ENCODE assay signal across 8 mouse cellular contexts in the genomic region with DNA sequence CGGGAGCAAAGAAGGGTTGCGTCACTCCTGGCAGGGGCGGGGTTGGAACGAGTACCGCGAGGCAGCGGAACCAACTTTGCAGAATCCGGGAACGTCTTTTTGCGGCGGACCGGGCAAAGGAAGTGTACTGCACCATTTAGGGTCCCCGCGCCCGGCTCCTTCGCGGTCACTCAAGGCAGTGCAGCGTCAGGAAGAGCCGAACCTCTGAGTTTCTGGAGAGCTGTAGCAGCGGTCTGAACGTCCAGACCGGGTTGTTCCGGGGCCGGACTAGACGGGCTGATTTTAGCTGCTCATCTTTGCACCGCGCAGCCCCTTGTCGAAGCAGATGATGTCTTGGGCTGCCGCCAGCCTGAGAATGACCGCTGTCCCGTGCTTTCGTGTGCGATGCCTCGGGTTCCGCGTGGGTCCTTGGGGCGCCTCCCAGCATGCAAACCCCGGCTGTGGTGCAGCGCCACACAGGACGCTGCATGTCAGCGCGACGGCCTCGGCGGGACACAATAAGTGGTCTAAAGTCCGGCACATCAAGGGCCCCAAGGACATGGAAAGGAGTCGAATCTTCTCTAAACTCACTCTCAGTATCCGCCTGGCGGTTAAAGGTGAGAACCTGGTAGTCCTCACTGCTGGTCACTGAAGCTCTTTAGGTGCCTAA. TPM values are rescaled to one million over a fixed set of nuclear protein-coding genes. Genes with fewer than 3 reads are reported as not detected.
A peak's percentile ranks its signal among the peaks of the same experiment; 100 is the strongest.
DNase-seq lines count a peak whose midpoint lies in the region; ATAC-seq and TF ChIP-seq lines count a peak whose summit lies in the region.

A gene (plus strand): TSS at position 139 of the 649 bp plus-strand sequence.

- H3K36me3 ChIP-seq in embryonic facial prominence, embryonic 15.5 days, result peaks cover 11% of the 10 kb centered on the region; the same call in 1 of the 2 replicates
- H3K36me3 ChIP-seq in limb, embryonic 14.5 days (ENCODE audit: control insufficient read depth, insufficient read depth, low read length), result no peaks in the 10 kb centered on the region
- H3K36me3 ChIP-seq in midbrain, postnatal 0 days (ENCODE audit: insufficient read depth, low read length), result no peaks in the 10 kb centered on the region

- peak; percentile 15; the same call in 1 of the 2 replicates for TF ChIP-seq CTCF in bone marrow, adult 2 months (IDR thresholded peaks at IDR 0.05; ENCODE audit: control insufficient read depth, insufficient read depth, low read length)
- peak; percentile 59 for TF ChIP-seq CTCF in midbrain, postnatal 0 days (IDR thresholded peaks at IDR 0.05)

- DNase-seq in 416B (ENCODE audit: low read depth), result peak; percentile 96
- DNase-seq in heart, adult 8-10 months (ENCODE audit: low spot score), result peak; percentile 96
- DNase-seq in kidney, adult 9 months, result peak; percentile 98
- DNase-seq in limb, embryonic 14.5 days (ENCODE audit: low spot score), result peak; percentile 95
- DNase-seq in midbrain, postnatal 0 days (ENCODE audit: low spot score), result peak; percentile 97
- peak; percentile 83 to 90 for DNase-seq in spleen, postnatal 14 days (ENCODE audit: low spot score in 2 of 2)

- H3K27ac ChIP-seq in bone marrow, adult 2 months (ENCODE audit: control insufficient read depth, insufficient read depth, low read depth, low read length, poor library complexity), result peak within 1 kb of the TSS; percentile 92
- H3K27ac ChIP-seq in embryonic facial prominence, embryonic 15.5 days (replicated peaks), result peak within 1 kb of the TSS; percentile 92
- peak within 1 kb of the TSS; percentile 78 for H3K27ac ChIP-seq in limb, embryonic 14.5 days (replicated peaks; ENCODE audit: low read depth, low read length)
- peak within 1 kb of the TSS; percentile 64 for H3K27ac ChIP-seq in midbrain, postnatal 0 days (ENCODE audit: low read depth, low read length)

- ATAC-seq in embryonic facial prominence, embryonic 15.5 days (ENCODE audit: insufficient number of reproducible peaks, low FRiP score, low TSS enrichment, low read depth), result peak; percentile 92
- ATAC-seq in limb, embryonic 14.5 days (ENCODE audit: low FRiP score, low read depth), result peak; percentile 97
- ATAC-seq in midbrain, postnatal 0 days (ENCODE audit: low FRiP score), result peak; percentile 96

- peak within 1 kb of the TSS; percentile 56 for H3K9ac ChIP-seq in embryonic facial prominence, embryonic 15.5 days
- peak within 1 kb of the TSS; percentile 89 for H3K9ac ChIP-seq in limb, embryonic 14.5 days (ENCODE audit: low read depth, low read length, severe bottlenecking)
- H3K9ac ChIP-seq in midbrain, postnatal 0 days (replicated peaks; ENCODE audit: low read length, poor library complexity, severe bottlenecking), result peak within 1 kb of the TSS; percentile 58

- peak within 1 kb of the TSS; percentile 91 for H3K4me2 ChIP-seq in embryonic facial prominence, embryonic 15.5 days (replicated peaks)
- H3K4me2 ChIP-seq in limb, embryonic 14.5 days (replicated peaks; ENCODE audit: low read depth, low read length, severe bottlenecking), result peak within 1 kb of the TSS; percentile 88
- H3K4me2 ChIP-seq in midbrain, postnatal 0 days (ENCODE audit: low read depth, low read length, poor library complexity, severe bottlenecking), result peak within 1 kb of the TSS; percentile 84

- TF ChIP-seq POLR2A in bone marrow, adult 2 months (IDR thresholded peaks at IDR 0.05; ENCODE audit: borderline replicate concordance, control insufficient read depth, low read depth, low read length), result peak; percentile 68; the same call in 1 of the 2 replicates
- TF ChIP-seq POLR2A in limb, embryonic 14.5 days (IDR thresholded peaks at IDR 0.05; ENCODE audit: borderline replicate concordance, extremely low read depth, insufficient read depth, insufficient read length), result peak; percentile 47; the same call in 1 of the 2 replicates

- peak within 1 kb of the TSS; percentile 96 for H3K4me3 ChIP-seq in bone marrow, adult 2 months (replicated peaks; ENCODE audit: control insufficient read depth, low read depth, low read length)
- H3K4me3 ChIP-seq in embryonic facial prominence, embryonic 15.5 days (replicated peaks), result peak within 1 kb of the TSS; percentile 70
- H3K4me3 ChIP-seq in limb, embryonic 14.5 days (replicated peaks; ENCODE audit: low read length), result peak within 1 kb of the TSS; percentile 94
- H3K4me3 ChIP-seq in midbrain, postnatal 0 days (ENCODE audit: low read depth, low read length), result peak within 1 kb of the TSS; percentile 41

- no peaks in the 10 kb centered on the region for H3K9me3 ChIP-seq in embryonic facial prominence, embryonic 15.5 days (replicated peaks)
- H3K9me3 ChIP-seq in limb, embryonic 14.5 days (ENCODE audit: control insufficient read depth, low read length), result no peaks in the 10 kb centered on the region
- no peaks in the 10 kb centered on the region for H3K9me3 ChIP-seq in midbrain, postnatal 0 days (ENCODE audit: low read length)

- H3K27me3 ChIP-seq in embryonic facial prominence, embryonic 15.5 days, result no peaks in the 10 kb centered on the region
- H3K27me3 ChIP-seq in limb, embryonic 14.5 days (ENCODE audit: control insufficient read depth, insufficient read depth, low read length), result no peaks in the 10 kb centered on the region
- H3K27me3 ChIP-seq in midbrain, postnatal 0 days (ENCODE audit: insufficient read depth, low read length), result no peaks in the 10 kb centered on the region

- peaks cover 2% of the 10 kb centered on the region; the same call in 1 of the 2 replicates for H3K4me1 ChIP-seq in bone marrow, adult 2 months (ENCODE audit: control insufficient read depth, insufficient read depth, low read length)
- H3K4me1 ChIP-seq in embryonic facial prominence, embryonic 15.5 days, result 0 out of 2 replicates have a peak, but pooled peaks cover 9% of the 10 kb centered on the region
- no peaks in the 10 kb centered on the region; the same call in 1 of the 2 replicates for H3K4me1 ChIP-seq in limb, embryonic 14.5 days (ENCODE audit: control insufficient read depth, insufficient read depth, low read length)
- H3K4me1 ChIP-seq in midbrain, postnatal 0 days (ENCODE audit: insufficient read depth, low read length), result no peaks in the 10 kb centered on the region

- under 1% methylated on average over 49 of the region's 49 CpGs for WGBS in bone marrow, adult 2 months
- WGBS in embryonic facial prominence, embryonic 15.5 days, result under 1% methylated on average over 49 of the region's 49 CpGs
- WGBS in limb, embryonic 14.5 days, result 1% methylated on average over 49 of the region's 49 CpGs
- under 1% methylated on average over 49 of the region's 49 CpGs for WGBS in midbrain, postnatal 0 days

RNA-seq across cellular contexts. Expression of the gene that starts here (rescaled TPM):
- polyA plus RNA-seq in bone marrow, adult 2 months (2011; ENCODE audit: insufficient read depth, insufficient read length, low replicate concordance, missing spikeins), result 6.6 and 11.8 TPM in 2 replicates
- 9.2 and 10.1 TPM in 2 replicates for polyA plus RNA-seq in embryonic facial prominence, embryonic 15.5 days (2015; fragmentation: Nextera tagmentation; extraction: Ambion mirVana)
- total RNA-seq in heart, adult 8-10 months (2022), result 10 to 100 TPM; 56.4 to 73.0 (median 65.0) TPM
- polyA plus RNA-seq in limb, embryonic 14.5 days (2012; rRNA removed), result 14.5 and 15.1 TPM in 2 replicates
- polyA plus RNA-seq in limb, embryonic 14.5 days (2014; fragmentation: Nextera tagmentation; extraction: Ambion mirVana), result 7.4 and 7.8 TPM in 2 replicates
- 17.3 and 18.6 TPM in 2 replicates for total RNA-seq in midbrain, postnatal 0 days (2014; rRNA removed)
- polyA plus RNA-seq in midbrain, postnatal 0 days (2015; fragmentation: Nextera tagmentation; extraction: Ambion mirVana), result 5.1 and 5.8 TPM in 2 replicates

Comparison
In these comparisons a context has a peak if more than half of its experiments do, and no peak if none do; other contexts are left out.
1. Peak in every context shown above with its lines: DNase-seq, ATAC-seq, H3K4me3 ChIP-seq and H3K27ac ChIP-seq.
2. H3K4me3 ChIP-seq: peak in every context shown above with its lines; median percentile 96 in bone marrow, adult 2 months; 94 in limb, embryonic 14.5 days; 70 in embryonic facial prominence, embryonic 15.5 days; 41 in midbrain, postnatal 0 days.